Mouse (Mus musculus): ENCODE data around the gene Rtp2.
"Not testable (repeated sequence)": the region's sequence is repeated elsewhere in the genome, so short reads cannot be mapped to it uniquely, and the experiment has no call there.

- not testable (repeated sequence) for TF ChIP-seq CTCF (conservative IDR thresholded peaks at IDR 0.05; ENCODE audit: insufficient read depth, insufficient read length, low read depth, low read length); POLR2A (IDR thresholded peaks at IDR 0.05; ENCODE audit: low read depth, low read length)
Observed at GRCm38 (mm10) chr16:23909015-23909354, 23.2 kb downstream of the Rtp2 start.

Data from kidney, adult 2 months (tissue).